Mouse (Mus musculus): ENCODE data around the gene Ets1. TPM values are rescaled to one million over a fixed set of nuclear protein-coding genes. Genes with fewer than 3 reads are reported as not detected.

Ets1 gene
- total and polyA plus RNA-seq, 3 experiments, result 10.0 to 23.5 (median 19.8) TPM

- Histone ChIP-seq H3K27me3 (replicated peaks) (no peaks in the 10 kb centered on the region), H3K9me3 (replicated peaks; ENCODE audit: low read length) (no peaks in the 10 kb centered on the region), H3K4me1 (ENCODE audit: control insufficient read depth in 1 of 2, insufficient read depth in 2 of 2) (peaks cover 9 to 64% of the 10 kb centered on the region in 2 experiments; a peak in 3 of 4 replicates), H3K4me2 (ENCODE audit: insufficient read depth, low read depth, poor library complexity, severe bottlenecking) (no peak overlapping the region), H3K27ac (ENCODE audit: insufficient read depth, low read depth) (no peak overlapping the region), H3K4me3 (replicated peaks in 1 of 3; ENCODE audit: low read depth in 2 of 3, low read length in 2 of 3, poor library complexity in 1 of 3) (no peak overlapping the region), H3K36me3 (replicated peaks in 1 of 2; ENCODE audit: control insufficient read depth in 1 of 2, insufficient read depth in 1 of 2, low read length in 1 of 2) (no peaks in the 10 kb centered on the region), H3K79me2 (replicated peaks; ENCODE audit: control insufficient read depth, extremely low read depth, insufficient read depth, poor library complexity, severe bottlenecking) (no peaks in the 10 kb centered on the region), H3K9ac (ENCODE audit: insufficient read depth, low read depth) (no peak overlapping the region)
- no peak for TF ChIP-seq RAD21 (IDR thresholded peaks at IDR 0.05; ENCODE audit: low read depth, low read length)
- TF ChIP-seq HCFC1 (IDR thresholded peaks at IDR 0.05; ENCODE audit: low read depth, low read length), result no peak
- TF ChIP-seq ETS1 (conservative IDR thresholded peaks at IDR 0.05; ENCODE audit: low read depth, low read length), result no peak
- no peak for TF ChIP-seq POLR2A (IDR thresholded peaks at IDR 0.05; ENCODE audit: low read depth, low read length)
- no peak for TF ChIP-seq BHLHE40 (IDR thresholded peaks at IDR 0.05; ENCODE audit: low read depth, low read length)
- no peak for TF ChIP-seq EP300 (IDR thresholded peaks at IDR 0.05; ENCODE audit: low read length)
- no peak for TF ChIP-seq MXI1 (IDR thresholded peaks at IDR 0.05; ENCODE audit: low read depth, low read length)
- no peak for TF ChIP-seq MAX (IDR thresholded peaks at IDR 0.05; ENCODE audit: low read length)
- TF ChIP-seq MEF2A (IDR thresholded peaks at IDR 0.05; ENCODE audit: borderline replicate concordance, low read depth, low read length), result no peak
- in situ Hi-C loops (cut with MboI; ENCODE audit: low pct_ligation_motif_present, low pct_unique_long_range_greater_than_20kb, low sequenced_read_pairs), result no loop called here
- DNase-seq (ENCODE audit: extremely low read depth), result no peak
- dilution Hi-C loops (cut with MboI; ENCODE audit: extremely low pct_ligation_motif_present, extremely low pct_unique_long_range_greater_than_20kb, low sequenced_read_pairs), result no loop called here
Observed at GRCm38 (mm10) chr9:32679531-32679930, 43.5 kb downstream of the Ets1 start.

DNA sequence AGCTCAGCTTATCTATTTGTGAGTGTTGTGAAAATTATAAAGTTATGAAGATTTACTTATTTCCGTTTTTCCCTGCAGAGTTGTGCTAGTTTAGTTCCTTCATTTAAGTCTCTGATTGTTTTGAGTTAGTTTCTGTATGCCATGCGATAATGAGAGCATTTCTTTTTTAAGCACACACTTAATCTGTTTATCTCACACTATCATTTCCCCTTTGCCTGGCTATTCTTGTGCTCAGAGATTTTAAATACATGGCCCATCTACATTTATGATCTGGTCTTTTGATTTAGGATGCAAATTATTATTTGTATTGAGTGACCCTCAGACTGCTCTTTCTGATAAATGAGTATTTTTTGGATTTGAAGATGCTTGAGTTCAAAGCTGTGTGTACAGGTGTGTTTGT, 44.2 kb downstream of the Ets1 start:
- Histone ChIP-seq H3K4me1 (ENCODE audit: control insufficient read depth in 1 of 2, insufficient read depth in 2 of 2) (peaks cover 11 to 66% of the 10 kb centered on the region in 2 experiments), H3K9me3 (replicated peaks; ENCODE audit: low read length) (no peaks in the 10 kb centered on the region), H3K4me2 (ENCODE audit: insufficient read depth, low read depth, poor library complexity, severe bottlenecking) (no peak overlapping the region), H3K4me3 (replicated peaks in 1 of 3; ENCODE audit: low read depth in 2 of 3, low read length in 2 of 3, poor library complexity in 1 of 3) (no peak overlapping the region), H3K27me3 (replicated peaks) (no peaks in the 10 kb centered on the region), H3K27ac (ENCODE audit: insufficient read depth, low read depth) (no peak overlapping the region), H3K9ac (ENCODE audit: insufficient read depth, low read depth) (no peak overlapping the region), H3K79me2 (replicated peaks; ENCODE audit: control insufficient read depth, extremely low read depth, insufficient read depth, poor library complexity, severe bottlenecking) (no peaks in the 10 kb centered on the region), H3K36me3 (replicated peaks in 1 of 2; ENCODE audit: control insufficient read depth in 1 of 2, insufficient read depth in 1 of 2, low read length in 1 of 2) (no peaks in the 10 kb centered on the region)
- no peak for TF ChIP-seq RAD21 (IDR thresholded peaks at IDR 0.05; ENCODE audit: low read depth, low read length)
- TF ChIP-seq UBTF (IDR thresholded peaks at IDR 0.05; ENCODE audit: low read depth, low read length), result no peak
- TF ChIP-seq ETS1 (conservative IDR thresholded peaks at IDR 0.05; ENCODE audit: low read depth, low read length), result no peak
- no peak for TF ChIP-seq ZNF384 (IDR thresholded peaks at IDR 0.05; ENCODE audit: low read depth, low read length)
- TF ChIP-seq USF2 (conservative IDR thresholded peaks at IDR 0.05; ENCODE audit: low read depth, low read length), result no peak
- TF ChIP-seq USF1 (IDR thresholded peaks at IDR 0.05; ENCODE audit: low read depth, low read length), result no peak
- no peak for TF ChIP-seq HCFC1 (IDR thresholded peaks at IDR 0.05; ENCODE audit: low read depth, low read length)
- no peak for TF ChIP-seq IRF4 (IDR thresholded peaks at IDR 0.05; ENCODE audit: low read depth, low read length)
- no peak for TF ChIP-seq CHD1 (IDR thresholded peaks at IDR 0.05; ENCODE audit: low read depth, low read length)
- no peak for TF ChIP-seq NRF1 (IDR thresholded peaks at IDR 0.05; ENCODE audit: low read depth, low read length)
- no peak for TF ChIP-seq MAFK (IDR thresholded peaks at IDR 0.05; ENCODE audit: insufficient replicate concordance, low read length)
- dilution Hi-C loops (cut with MboI; ENCODE audit: extremely low pct_ligation_motif_present, extremely low pct_unique_long_range_greater_than_20kb, low sequenced_read_pairs) (no loop called here), in situ Hi-C loops (cut with MboI; ENCODE audit: low pct_ligation_motif_present, low pct_unique_long_range_greater_than_20kb, low sequenced_read_pairs) (no loop called here)
- DNase-seq (ENCODE audit: extremely low read depth), result no peak

Data from CH12.LX (cell line).